Mouse (Mus musculus): ENCODE results near the gene Upb1. TPM values are rescaled to one million over a fixed set of nuclear protein-coding genes. Genes with fewer than 3 reads are reported as not detected.
"Not testable (repeated sequence)": the region's sequence is repeated elsewhere in the genome, so short reads cannot be mapped to it uniquely, and the experiment has no call there.

The Upb1 gene
- polyA plus RNA-seq, 1 experiment from 2014 or later: 0.98 TPM

GRCm38 (mm10) chr10:75465781-75466550 is 65.1 kb downstream of the Upb1 start:
- Histone ChIP-seq H3K9me3 (ENCODE audit: control insufficient read depth, low read length) (no peaks in the 10 kb centered on the region), H3K27me3 (replicated peaks; ENCODE audit: control insufficient read depth, insufficient read depth, low read length) (no peaks in the 10 kb centered on the region), H3K4me3 (ENCODE audit: low read length) (no peak overlapping the region), H3K9ac (ENCODE audit: low read depth, low read length) (no peak overlapping the region), H3K36me3 (ENCODE audit: control insufficient read depth, insufficient read depth, low read length) (no peaks in the 10 kb centered on the region), H3K4me2 (ENCODE audit: low read depth, low read length) (no peak overlapping the region), H3K4me1 (ENCODE audit: control insufficient read depth, insufficient read depth, low read length) (peaks cover 8% of the 10 kb centered on the region; the same call in 1 of the 2 replicates), H3K27ac (ENCODE audit: low read length) (peak overlapping the region; percentile 37)
- WGBS: 46% methylated on average over 6 of the region's 6 CpGs
- ATAC-seq: no peak

GRCm38 (mm10) chr10:75473411-75473810 is 72.5 kb downstream of the Upb1 start:
- no peak overlapping the region for H3K9ac ChIP-seq (ENCODE audit: low read depth, low read length)
- 72% methylated on average over 8 of the region's 8 CpGs for WGBS
- H3K27me3 ChIP-seq (replicated peaks; ENCODE audit: control insufficient read depth, insufficient read depth, low read length): no peaks in the 10 kb centered on the region
- no peak for ATAC-seq
- no peaks in the 10 kb centered on the region for H3K9me3 ChIP-seq (ENCODE audit: control insufficient read depth, low read length)
- no peak overlapping the region for H3K27ac ChIP-seq (ENCODE audit: low read length)
- H3K4me3 ChIP-seq (ENCODE audit: low read length): no peak overlapping the region
- H3K4me1 ChIP-seq (ENCODE audit: control insufficient read depth, insufficient read depth, low read length): 0 out of 2 replicates have a peak, but pooled peaks cover 3% of the 10 kb centered on the region
- no peaks in the 10 kb centered on the region for H3K36me3 ChIP-seq (ENCODE audit: control insufficient read depth, insufficient read depth, low read length)
- H3K4me2 ChIP-seq (ENCODE audit: low read depth, low read length): no peak overlapping the region

- Histone ChIP-seq H3K4me2 (ENCODE audit: low read depth, low read length) (no peak overlapping the region), H3K4me3 (ENCODE audit: low read length) (no peak overlapping the region), H3K36me3 (ENCODE audit: control insufficient read depth, insufficient read depth, low read length) (no peaks in the 10 kb centered on the region), H3K9me3 (ENCODE audit: control insufficient read depth, low read length) (no peaks in the 10 kb centered on the region), H3K9ac (ENCODE audit: low read depth, low read length) (no peak overlapping the region), H3K27ac (ENCODE audit: low read length) (no peak overlapping the region), H3K27me3 (replicated peaks; ENCODE audit: control insufficient read depth, insufficient read depth, low read length) (no peaks in the 10 kb centered on the region), H3K4me1 (ENCODE audit: control insufficient read depth, insufficient read depth, low read length) (0 out of 2 replicates have a peak, but pooled peaks cover 3% of the 10 kb centered on the region)
- ATAC-seq: no peak
- WGBS: 27% methylated on average over 5 of the region's 5 CpGs
These were observed 73.7 kb downstream of the Upb1 start for GRCm38 (mm10) chr10:75474571-75474970.

- H3K4me2 ChIP-seq (ENCODE audit: low read depth, low read length); H3K27me3 ChIP-seq (replicated peaks; ENCODE audit: control insufficient read depth, insufficient read depth, low read length); H3K4me3 ChIP-seq (ENCODE audit: low read length); H3K9ac ChIP-seq (ENCODE audit: low read depth, low read length); H3K9me3 ChIP-seq (ENCODE audit: control insufficient read depth, low read length); H3K36me3 ChIP-seq (ENCODE audit: control insufficient read depth, insufficient read depth, low read length); H3K4me1 ChIP-seq (ENCODE audit: control insufficient read depth, insufficient read depth, low read length); ATAC-seq; H3K27ac ChIP-seq (ENCODE audit: low read length): not testable (repeated sequence)
- WGBS: 31% methylated on average over 4 of the region's 6 CpGs
These were observed 74.4 kb downstream of the Upb1 start for GRCm38 (mm10) chr10:75475139-75475850.

GRCm38 (mm10) chr10:75477034-75477433 is 76.1 kb downstream of the Upb1 start:
- Histone ChIP-seq H3K4me3 (ENCODE audit: low read length) (no peak overlapping the region), H3K4me1 (ENCODE audit: control insufficient read depth, insufficient read depth, low read length) (0 out of 2 replicates have a peak, but pooled peaks cover 3% of the 10 kb centered on the region), H3K27me3 (replicated peaks; ENCODE audit: control insufficient read depth, insufficient read depth, low read length) (no peaks in the 10 kb centered on the region), H3K9me3 (ENCODE audit: control insufficient read depth, low read length) (no peaks in the 10 kb centered on the region), H3K4me2 (ENCODE audit: low read depth, low read length) (no peak overlapping the region), H3K27ac (ENCODE audit: low read length) (no peak overlapping the region), H3K9ac (ENCODE audit: low read depth, low read length) (no peak overlapping the region), H3K36me3 (ENCODE audit: control insufficient read depth, insufficient read depth, low read length) (no peaks in the 10 kb centered on the region)
- 66% methylated on average over 9 of the region's 9 CpGs for WGBS
- ATAC-seq: no peak

GRCm38 (mm10) chr10:75479955-75480354 is 79.0 kb downstream of the Upb1 start:
- WGBS: 82% methylated on average over 2 of the region's 2 CpGs
- Histone ChIP-seq H3K27ac (ENCODE audit: low read length) (no peak overlapping the region), H3K9me3 (ENCODE audit: control insufficient read depth, low read length) (no peaks in the 10 kb centered on the region), H3K27me3 (replicated peaks; ENCODE audit: control insufficient read depth, insufficient read depth, low read length) (no peaks in the 10 kb centered on the region), H3K4me3 (ENCODE audit: low read length) (no peak overlapping the region), H3K36me3 (ENCODE audit: control insufficient read depth, insufficient read depth, low read length) (no peaks in the 10 kb centered on the region), H3K9ac (ENCODE audit: low read depth, low read length) (no peak overlapping the region), H3K4me2 (ENCODE audit: low read depth, low read length) (no peak overlapping the region), H3K4me1 (ENCODE audit: control insufficient read depth, insufficient read depth, low read length) (no peaks in the 10 kb centered on the region)
- ATAC-seq: no peak

- no peaks in the 10 kb centered on the region for H3K27me3 ChIP-seq (replicated peaks; ENCODE audit: control insufficient read depth, insufficient read depth, low read length)
- no peak overlapping the region for H3K4me2 ChIP-seq (ENCODE audit: low read depth, low read length)
- H3K27ac ChIP-seq (ENCODE audit: low read length): no peak overlapping the region
- WGBS: 76% methylated on average over 4 of the region's 4 CpGs
- no peaks in the 10 kb centered on the region for H3K4me1 ChIP-seq (ENCODE audit: control insufficient read depth, insufficient read depth, low read length)
- H3K4me3 ChIP-seq (ENCODE audit: low read length): no peak overlapping the region
- H3K36me3 ChIP-seq (ENCODE audit: control insufficient read depth, insufficient read depth, low read length): no peaks in the 10 kb centered on the region
- H3K9ac ChIP-seq (ENCODE audit: low read depth, low read length): no peak overlapping the region
- no peaks in the 10 kb centered on the region for H3K9me3 ChIP-seq (ENCODE audit: control insufficient read depth, low read length)
- ATAC-seq: no peak
These were observed 80.8 kb downstream of the Upb1 start for GRCm38 (mm10) chr10:75481703-75482102.

- Histone ChIP-seq H3K9ac (ENCODE audit: low read depth, low read length) (no peak overlapping the region), H3K9me3 (ENCODE audit: control insufficient read depth, low read length) (no peaks in the 10 kb centered on the region), H3K36me3 (ENCODE audit: control insufficient read depth, insufficient read depth, low read length) (no peaks in the 10 kb centered on the region), H3K4me2 (ENCODE audit: low read depth, low read length) (no peak overlapping the region), H3K27ac (ENCODE audit: low read length) (no peak overlapping the region), H3K4me3 (ENCODE audit: low read length) (no peak overlapping the region), H3K27me3 (replicated peaks; ENCODE audit: control insufficient read depth, insufficient read depth, low read length) (no peaks in the 10 kb centered on the region), H3K4me1 (ENCODE audit: control insufficient read depth, insufficient read depth, low read length) (no peaks in the 10 kb centered on the region)
- ATAC-seq: no peak
- WGBS: 76% methylated on average over 5 of the region's 5 CpGs
These were observed 81.4 kb downstream of the Upb1 start for GRCm38 (mm10) chr10:75482271-75482670.

GRCm38 (mm10) chr10:75482919-75483483 is 82.1 kb downstream of the Upb1 start:
- Histone ChIP-seq H3K27ac (ENCODE audit: low read length) (no peak overlapping the region), H3K9ac (ENCODE audit: low read depth, low read length) (no peak overlapping the region), H3K27me3 (replicated peaks; ENCODE audit: control insufficient read depth, insufficient read depth, low read length) (no peaks in the 10 kb centered on the region), H3K36me3 (ENCODE audit: control insufficient read depth, insufficient read depth, low read length) (no peaks in the 10 kb centered on the region), H3K4me3 (ENCODE audit: low read length) (no peak overlapping the region), H3K4me1 (ENCODE audit: control insufficient read depth, insufficient read depth, low read length) (no peaks in the 10 kb centered on the region), H3K9me3 (ENCODE audit: control insufficient read depth, low read length) (no peaks in the 10 kb centered on the region), H3K4me2 (ENCODE audit: low read depth, low read length) (no peak overlapping the region)
- ATAC-seq: no peak
- 86% methylated on average over 11 of the region's 11 CpGs for WGBS
